Mouse (Mus musculus): ENCODE data around the gene Tmcc3. TPM values are rescaled to one million over a fixed set of nuclear protein-coding genes. Genes with fewer than 3 reads are reported as not detected.

The Tmcc3 gene
- polyA plus RNA-seq, 1 experiment from 2014 or later: 17.5 TPM

- no peaks in the 10 kb centered on the region for H3K4me1 ChIP-seq
- no peak within 1 kb of the TSS for H3K27ac ChIP-seq
- H3K36me3 ChIP-seq: no peaks in the 10 kb centered on the region
- no peaks in the 10 kb centered on the region for H3K9me3 ChIP-seq
- WGBS: 42% methylated on average over 3 of the region's 3 CpGs
- H3K4me3 ChIP-seq: no peak within 1 kb of the TSS
- H3K27me3 ChIP-seq: peaks cover 5% of the 10 kb centered on the region; the same call in 1 of the 2 replicates
- no peak within 1 kb of the TSS for H3K4me2 ChIP-seq
- ATAC-seq (ENCODE audit: insufficient number of reproducible peaks, low FRiP score, low TSS enrichment, low read depth): no peak
- no peak within 1 kb of the TSS for H3K9ac ChIP-seq
Measured at GRCm38 (mm10) chr10:94298471-94298870, 13.3 kb upstream of the Tmcc3 start, which contains the start of gene Gm4792. Gene Gm4792 (minus strand): TSS chr10:94298703.

- Histone ChIP-seq H3K4me2 (no peak overlapping the region), H3K27me3 (peaks cover 5% of the 10 kb centered on the region; the same call in 1 of the 2 replicates), H3K4me3 (no peak overlapping the region), H3K27ac (no peak overlapping the region), H3K9ac (no peak overlapping the region), H3K4me1 (no peaks in the 10 kb centered on the region), H3K36me3 (no peaks in the 10 kb centered on the region), H3K9me3 (no peaks in the 10 kb centered on the region)
- no peak for ATAC-seq (ENCODE audit: insufficient number of reproducible peaks, low FRiP score, low TSS enrichment, low read depth)
- WGBS: 93% methylated on average over 2 of the region's 2 CpGs
Measured at GRCm38 (mm10) chr10:94299301-94299700, 12.4 kb upstream of the Tmcc3 start.

DNA sequence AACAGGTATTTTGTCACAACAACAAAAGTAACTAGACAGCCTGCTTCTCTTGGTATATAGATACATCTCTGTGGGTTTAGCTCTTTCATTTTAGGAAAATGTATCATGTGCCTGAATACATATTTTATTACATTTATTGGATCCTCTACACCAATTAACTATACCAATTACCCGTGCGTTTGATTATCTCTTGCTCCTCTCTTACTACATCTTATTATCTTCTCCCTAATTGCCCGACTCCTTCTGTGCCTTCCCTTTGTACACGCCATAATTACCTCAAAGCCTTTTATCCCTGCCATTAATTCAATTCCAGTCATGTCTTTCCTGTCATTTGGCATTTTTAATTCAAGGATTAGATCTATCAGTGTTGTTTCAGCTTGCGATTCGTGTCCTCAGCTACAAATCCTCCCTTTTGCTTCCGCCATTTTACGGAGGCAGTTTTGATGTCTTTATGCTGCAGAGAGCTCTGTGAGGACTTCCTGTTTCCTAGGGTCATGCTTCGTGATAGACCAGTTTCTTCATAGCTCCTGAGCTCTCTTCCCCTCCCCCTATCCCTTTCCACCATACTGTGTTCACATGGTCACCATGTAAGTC is 7.6 kb upstream of the Tmcc3 start:
- WGBS: 80% methylated on average over 9 of the region's 9 CpGs
- no peaks in the 10 kb centered on the region for H3K27me3 ChIP-seq
- H3K9ac ChIP-seq: no peak overlapping the region
- H3K4me1 ChIP-seq: no peaks in the 10 kb centered on the region
- H3K9me3 ChIP-seq: no peaks in the 10 kb centered on the region
- no peak overlapping the region for H3K4me3 ChIP-seq
- no peak overlapping the region for H3K4me2 ChIP-seq
- H3K36me3 ChIP-seq: no peaks in the 10 kb centered on the region
- no peak for ATAC-seq (ENCODE audit: insufficient number of reproducible peaks, low FRiP score, low TSS enrichment, low read depth)
- H3K27ac ChIP-seq: no peak overlapping the region

DNA sequence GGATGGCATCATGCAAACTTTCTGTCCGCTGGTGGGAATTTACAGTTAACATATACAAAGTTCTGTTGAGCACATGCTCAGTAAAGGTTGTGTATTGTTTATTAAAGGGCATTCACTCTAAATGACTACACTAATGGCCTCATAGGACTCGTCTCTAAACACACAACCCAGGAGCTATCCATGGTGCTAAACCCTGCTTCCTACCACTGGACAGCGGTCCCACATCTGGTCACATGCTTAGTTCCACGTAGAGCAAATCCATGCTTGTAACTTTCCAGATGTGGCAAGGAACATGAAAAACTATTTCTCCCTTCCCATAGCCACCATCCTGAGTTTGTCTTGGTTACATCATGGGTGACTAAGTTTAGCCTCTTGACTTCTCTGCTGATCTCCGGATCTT is 6.2 kb upstream of the Tmcc3 start:
- no peaks in the 10 kb centered on the region for H3K4me1 ChIP-seq
- WGBS: 49% methylated on average over 5 of the region's 5 CpGs
- no peak overlapping the region for H3K4me2 ChIP-seq
- H3K27me3 ChIP-seq: peaks cover 6% of the 10 kb centered on the region; the same call in 1 of the 2 replicates
- no peak overlapping the region for H3K4me3 ChIP-seq
- H3K9me3 ChIP-seq: no peaks in the 10 kb centered on the region
- no peaks in the 10 kb centered on the region for H3K36me3 ChIP-seq
- H3K9ac ChIP-seq: no peak overlapping the region
- H3K27ac ChIP-seq: no peak overlapping the region
- no peak for ATAC-seq (ENCODE audit: insufficient number of reproducible peaks, low FRiP score, low TSS enrichment, low read depth)

DNA sequence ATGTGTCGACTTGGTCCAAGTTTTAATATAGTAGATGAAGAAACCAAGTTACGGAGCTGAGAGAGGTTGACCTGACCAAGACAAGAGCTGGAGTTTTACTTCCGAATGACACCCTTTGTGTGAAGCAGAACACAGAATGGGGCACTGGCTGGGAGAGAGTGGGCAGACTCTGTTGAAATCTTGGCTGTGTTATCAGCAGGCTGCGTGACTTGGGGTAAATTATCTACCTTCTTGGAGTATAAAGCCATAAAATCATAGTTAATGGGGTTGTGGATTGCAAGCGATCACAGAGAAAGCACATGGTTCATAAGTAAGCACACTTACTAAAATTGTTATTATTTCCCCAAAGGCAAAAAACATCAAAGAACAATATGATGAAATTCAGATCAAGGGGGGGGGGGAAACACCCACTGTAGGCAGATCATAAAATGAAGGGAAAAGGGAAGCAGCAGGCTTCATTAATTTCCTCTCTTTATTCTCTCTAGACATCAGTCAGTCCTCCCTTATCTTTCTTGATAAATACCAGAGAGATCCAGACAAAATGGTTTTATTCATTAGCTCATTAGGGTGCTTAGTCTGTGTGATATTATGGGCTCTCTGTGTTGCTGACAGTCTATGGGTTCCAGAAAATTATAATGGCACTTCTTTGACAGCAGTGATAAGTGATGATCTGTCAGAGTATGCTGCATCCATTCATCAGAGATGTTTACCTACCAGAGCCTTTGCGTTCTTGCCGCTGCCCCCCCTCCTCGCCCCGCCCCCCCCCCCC is 1.1 kb upstream of the Tmcc3 start:
- Histone ChIP-seq H3K4me3 (no peak overlapping the region), H3K36me3 (no peaks in the 10 kb centered on the region), H3K27me3 (peaks cover 39% of the 10 kb centered on the region), H3K4me1 (peaks cover 15% of the 10 kb centered on the region), H3K9ac (no peak overlapping the region), H3K4me2 (no peak overlapping the region), H3K27ac (no peak overlapping the region), H3K9me3 (no peaks in the 10 kb centered on the region)
- 49% methylated on average over 8 of the region's 9 CpGs for WGBS
- no peak for ATAC-seq (ENCODE audit: insufficient number of reproducible peaks, low FRiP score, low TSS enrichment, low read depth)

DNA sequence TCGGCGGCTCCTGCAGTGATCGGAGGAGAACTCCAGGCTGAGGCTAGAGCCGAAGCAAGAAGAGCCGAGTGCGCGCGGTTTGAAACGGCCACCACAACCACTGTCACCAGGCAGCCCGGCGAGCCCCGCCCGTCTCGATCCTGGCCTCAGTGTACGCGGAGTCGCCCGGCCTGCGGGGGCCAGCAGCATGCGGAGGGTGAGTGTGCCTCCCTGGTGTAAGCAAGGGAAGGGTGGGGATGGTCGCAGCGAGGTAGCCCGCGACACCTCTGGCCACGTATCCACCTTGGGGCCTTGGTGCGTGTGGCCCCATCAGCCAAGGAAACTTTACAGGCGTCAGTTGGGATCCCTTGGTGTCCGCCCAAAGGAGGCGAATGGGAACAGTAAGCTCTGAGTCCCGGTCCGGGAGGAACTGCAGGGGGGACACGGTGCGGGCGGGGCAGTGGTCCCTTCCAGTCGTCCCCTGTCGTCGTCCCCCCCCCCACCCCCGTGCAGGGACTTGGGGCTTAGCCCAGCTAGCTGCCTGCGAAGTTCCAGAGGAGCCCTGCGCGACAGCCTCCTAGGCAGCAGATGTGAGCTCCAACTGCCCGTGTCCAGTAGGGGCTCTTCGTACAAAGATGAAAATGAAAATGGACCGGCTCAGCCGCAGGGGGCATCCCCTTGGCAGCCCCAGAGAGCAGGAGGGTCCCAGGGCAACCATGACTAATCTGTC is 412 bp downstream of the Tmcc3 start:
- ATAC-seq (ENCODE audit: insufficient number of reproducible peaks, low FRiP score, low TSS enrichment, low read depth): 0 out of 2 replicates have a peak, but pooled peaks have one; percentile 30
- WGBS: 1% methylated on average over 42 of the region's 45 CpGs
- Histone ChIP-seq H3K36me3 (no peaks in the 10 kb centered on the region), H3K9me3 (no peaks in the 10 kb centered on the region), H3K27ac (no peak overlapping the region), H3K4me1 (peaks cover 15% of the 10 kb centered on the region), H3K9ac (0 out of 2 replicates have a peak overlapping the region, but pooled peaks have one; percentile 10), H3K4me3 (peak overlapping the region; percentile 46), H3K27me3 (peaks cover 39% of the 10 kb centered on the region), H3K4me2 (peak overlapping the region; percentile 91)

DNA sequence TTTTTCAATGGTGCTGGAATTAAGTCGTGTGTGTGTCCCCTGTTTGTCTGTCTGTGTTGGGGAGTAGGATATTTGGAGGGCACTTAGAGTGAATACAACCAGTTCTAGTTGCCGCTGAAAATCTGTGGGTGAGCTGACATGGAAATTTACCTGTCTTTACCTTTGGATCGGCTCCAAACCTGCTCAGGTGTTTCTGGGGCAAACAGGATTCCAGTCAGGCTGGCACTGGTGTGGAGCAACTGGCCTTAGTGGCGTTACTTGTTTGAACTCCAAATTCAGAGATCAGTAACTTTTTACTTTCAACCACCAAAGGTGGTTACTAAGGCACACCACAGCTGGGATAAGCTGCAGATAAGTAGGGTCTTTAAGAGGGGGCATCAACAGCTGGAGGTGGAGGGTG is 1.4 kb downstream of the Tmcc3 start:
- H3K4me1 ChIP-seq: peaks cover 15% of the 10 kb centered on the region
- 71% methylated on average over 4 of the region's 4 CpGs for WGBS
- H3K27me3 ChIP-seq: peaks cover 39% of the 10 kb centered on the region
- no peak overlapping the region for H3K4me3 ChIP-seq
- H3K4me2 ChIP-seq: no peak overlapping the region
- no peak overlapping the region for H3K9ac ChIP-seq
- no peaks in the 10 kb centered on the region for H3K36me3 ChIP-seq
- H3K27ac ChIP-seq: no peak overlapping the region
- no peaks in the 10 kb centered on the region for H3K9me3 ChIP-seq
- no peak for ATAC-seq (ENCODE audit: insufficient number of reproducible peaks, low FRiP score, low TSS enrichment, low read depth)

- no peaks in the 10 kb centered on the region for H3K4me1 ChIP-seq
- H3K4me3 ChIP-seq: no peak overlapping the region
- no peak for ATAC-seq (ENCODE audit: insufficient number of reproducible peaks, low FRiP score, low TSS enrichment, low read depth)
- no peaks in the 10 kb centered on the region for H3K36me3 ChIP-seq
- H3K4me2 ChIP-seq: no peak overlapping the region
- 52% methylated on average over 4 of the region's 4 CpGs for WGBS
- no peak overlapping the region for H3K9ac ChIP-seq
- H3K27me3 ChIP-seq: peaks cover 5% of the 10 kb centered on the region; the same call in 1 of the 2 replicates
- H3K9me3 ChIP-seq: no peaks in the 10 kb centered on the region
- H3K27ac ChIP-seq: no peak overlapping the region
Measured at GRCm38 (mm10) chr10:94318574-94318973, 6.8 kb downstream of the Tmcc3 start.

DNA sequence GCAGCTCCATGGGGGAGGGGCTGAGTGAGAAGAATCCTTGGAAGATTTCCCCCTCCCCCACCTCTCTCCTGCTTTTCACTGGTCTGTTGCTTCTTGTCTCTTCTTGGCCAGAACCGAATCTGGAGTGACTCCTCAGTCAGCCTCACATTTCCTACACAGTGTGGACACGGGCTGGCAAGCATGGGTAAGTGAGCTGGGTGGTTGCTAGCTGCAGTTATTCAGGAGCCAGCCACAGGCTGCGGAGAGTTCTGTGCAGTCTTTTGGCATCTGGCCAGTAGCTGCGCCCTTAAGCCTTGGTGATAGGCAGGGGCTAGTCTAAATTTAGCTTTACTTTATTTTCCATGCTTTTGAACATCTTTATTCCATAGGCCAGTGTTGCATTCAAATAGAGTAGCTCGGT is 18.2 kb downstream of the Tmcc3 start:
- Histone ChIP-seq H3K4me1 (peaks cover 7% of the 10 kb centered on the region; the same call in 1 of the 2 replicates), H3K9me3 (no peaks in the 10 kb centered on the region), H3K4me2 (no peak overlapping the region), H3K36me3 (no peaks in the 10 kb centered on the region), H3K27ac (no peak overlapping the region), H3K4me3 (no peak overlapping the region), H3K27me3 (no peaks in the 10 kb centered on the region), H3K9ac (no peak overlapping the region)
- no peak for ATAC-seq (ENCODE audit: insufficient number of reproducible peaks, low FRiP score, low TSS enrichment, low read depth)
- 29% methylated on average over 5 of the region's 5 CpGs for WGBS

GRCm38 (mm10) chr10:94332358-94333137 is 20.8 kb downstream of the Tmcc3 start:
- Histone ChIP-seq H3K9ac (no peak overlapping the region), H3K27me3 (no peaks in the 10 kb centered on the region), H3K36me3 (no peaks in the 10 kb centered on the region), H3K4me3 (no peak overlapping the region), H3K4me2 (no peak overlapping the region), H3K4me1 (peaks cover 7% of the 10 kb centered on the region; the same call in 1 of the 2 replicates), H3K27ac (no peak overlapping the region), H3K9me3 (no peaks in the 10 kb centered on the region)
- no peak for ATAC-seq (ENCODE audit: insufficient number of reproducible peaks, low FRiP score, low TSS enrichment, low read depth)
- 84% methylated on average over 16 of the region's 16 CpGs for WGBS

- H3K27ac ChIP-seq: no peak overlapping the region
- H3K4me3 ChIP-seq: no peak overlapping the region
- no peaks in the 10 kb centered on the region for H3K9me3 ChIP-seq
- H3K4me2 ChIP-seq: no peak overlapping the region
- 85% methylated on average over 8 of the region's 8 CpGs for WGBS
- H3K36me3 ChIP-seq: no peaks in the 10 kb centered on the region
- peaks cover 7% of the 10 kb centered on the region; the same call in 1 of the 2 replicates for H3K4me1 ChIP-seq
- no peak for ATAC-seq (ENCODE audit: insufficient number of reproducible peaks, low FRiP score, low TSS enrichment, low read depth)
- no peak overlapping the region for H3K9ac ChIP-seq
- H3K27me3 ChIP-seq: no peaks in the 10 kb centered on the region
Measured at GRCm38 (mm10) chr10:94333328-94333727, 21.6 kb downstream of the Tmcc3 start.

All from limb, embryonic 15.5 days (tissue).